Mouse (Mus musculus): Measurements from ENCODE around the gene Xylb. TPM values are rescaled to one million over a fixed set of nuclear protein-coding genes. Genes with fewer than 3 reads are reported as not detected.

The Xylb gene
- 0.55 and 0.74 TPM in 2 replicates for polyA plus RNA-seq (2015; fragmentation: Nextera tagmentation; extraction: Ambion mirVana)

GRCm38 (mm10) chr9:119357331-119358057 lies at the start of gene Xylb:
TSS of gene Xylb (plus strand) at chr9:119357381.

GRCm38 (mm10) chr9:119322289-119323259 lies 34.6 kb upstream of the Xylb start, which contains the start of gene Oxsr1:
TSS of gene Oxsr1 (minus strand) at chr9:119322427.

GRCm38 (mm10) chr9:119339558-119340211 lies 17.5 kb upstream of the Xylb start, which contains the start of gene Acaa1a:
TSS of gene Acaa1a (plus strand) at chr9:119339676.

GRCm38 (mm10) chr9:119340909-119341816 lies 16.0 kb upstream of the Xylb start, which contains the start of gene Myd88:
TSS of gene Myd88 (minus strand) at chr9:119341411.

GRCm38 (mm10) chr9:119365284-119365683 lies 8.1 kb downstream of the Xylb start, which contains the start of gene Slc22a14:
TSS of gene Slc22a14 (minus strand) at chr9:119365553.

GRCm38 (mm10) chr9:119401801-119402214 lies 44.6 kb downstream of the Xylb start, which contains the start of gene Acvr2b:
TSS of gene Acvr2b (plus strand) at chr9:119402118.

Other genes starting within 250 kb of the Xylb start
- 1.6 and 8.8 TPM in 2 replicates for gene Acaa1b, start 200.3 kb upstream of the Xylb start, polyA plus RNA-seq (2015; fragmentation: Nextera tagmentation; extraction: Ambion mirVana)
- gene Gm47289, start 198.2 kb upstream of the Xylb start, polyA plus RNA-seq (2015; fragmentation: Nextera tagmentation; extraction: Ambion mirVana) = not detected in 2 replicates
- not detected in 2 replicates for gene Slc22a13, start 148.3 kb upstream of the Xylb start, polyA plus RNA-seq (2015; fragmentation: Nextera tagmentation; extraction: Ambion mirVana)
- 7.4 and 8.1 TPM in 2 replicates for gene Oxsr1, start 35.0 kb upstream of the Xylb start, polyA plus RNA-seq (2015; fragmentation: Nextera tagmentation; extraction: Ambion mirVana)
- 69.8 and 81.8 TPM in 2 replicates for gene Acaa1a, start 17.7 kb upstream of the Xylb start, polyA plus RNA-seq (2015; fragmentation: Nextera tagmentation; extraction: Ambion mirVana)
- 15.0 and 22.0 TPM in 2 replicates for gene Myd88, start 16.0 kb upstream of the Xylb start, polyA plus RNA-seq (2015; fragmentation: Nextera tagmentation; extraction: Ambion mirVana)
- 0.06 and 0.10 TPM in 2 replicates for gene Slc22a14, start 8.2 kb downstream of the Xylb start, polyA plus RNA-seq (2015; fragmentation: Nextera tagmentation; extraction: Ambion mirVana)
- 17.0 and 21.7 TPM in 2 replicates for gene Acvr2b, start 44.7 kb downstream of the Xylb start, polyA plus RNA-seq (2015; fragmentation: Nextera tagmentation; extraction: Ambion mirVana)
- gene Exog, start 87.6 kb downstream of the Xylb start, polyA plus RNA-seq (2015; fragmentation: Nextera tagmentation; extraction: Ambion mirVana) = 3.4 and 4.6 TPM in 2 replicates
- gene Scn5a, start 221.6 kb downstream of the Xylb start, polyA plus RNA-seq (2015; fragmentation: Nextera tagmentation; extraction: Ambion mirVana) = 1.2 and 3.3 TPM in 2 replicates